Mouse (Mus musculus) CH12.LX (cell line): Measurements from ENCODE around the gene Dhx32.

Experiments used
- CTCF ChIP-seq, 2 experiments: IDR thresholded peaks in 1 of 2; conservative IDR thresholded peaks in 1 of 2; 2 replicates each; pipeline ENCODE4 v1.5.1; 2011 to 2012; ENCODE audit warnings: low read depth in 2 of 2, low read length in 2 of 2, improper control_type of control experiment in 1 of 2, inconsistent platforms in 1 of 2, mild to moderate bottlenecking in 1 of 2, moderate library complexity in 1 of 2
- EP300 ChIP-seq: IDR thresholded peaks from 2 replicates; pipeline ENCODE4 v1.6.1; 2011; ENCODE audit warnings: low read length, improper control_type of control experiment
- HCFC1 ChIP-seq: IDR thresholded peaks from 2 replicates; pipeline ENCODE4 v1.6.1; 2012; ENCODE audit warnings: low read depth, mild to moderate bottlenecking, inconsistent platforms, low read length, improper control_type of control experiment
- IRF4 ChIP-seq: IDR thresholded peaks from 2 replicates; pipeline ENCODE4 v1.6.1; 2014; ENCODE audit warnings: low read depth, mild to moderate bottlenecking, inconsistent platforms, low read length, improper control_type of control experiment
- MAX ChIP-seq: IDR thresholded peaks from 2 replicates; pipeline ENCODE4 v1.6.1; 2011; ENCODE audit warnings: low read length, improper control_type of control experiment
- MEF2A ChIP-seq: IDR thresholded peaks from 2 replicates; pipeline ENCODE4 v1.6.1; 2014; ENCODE audit warnings: low read depth, mild to moderate bottlenecking, inconsistent platforms, low read length, improper control_type of control experiment, borderline replicate concordance
- NELFE ChIP-seq: IDR thresholded peaks from 2 replicates; pipeline ENCODE4 v1.6.1; 2011; ENCODE audit warnings: low read depth, low read length, improper control_type of control experiment
- POLR2A ChIP-seq: IDR thresholded peaks from 2 replicates; pipeline ENCODE4 v1.6.1; 2011; ENCODE audit warnings: low read depth, mild to moderate bottlenecking, improper control_type of control experiment, low read length
- SIN3A ChIP-seq: IDR thresholded peaks from 2 replicates; pipeline ENCODE4 v1.6.1; 2012; ENCODE audit warnings: low read length, improper control_type of control experiment, inconsistent platforms
- SMC3 ChIP-seq: IDR thresholded peaks from 2 replicates; pipeline ENCODE4 v1.6.1; 2011; ENCODE audit warnings: low read depth, low read length, improper control_type of control experiment
- TCF12 ChIP-seq: IDR thresholded peaks from 2 replicates; pipeline ENCODE4 v1.6.1; 2014; ENCODE audit warnings: low read depth, mild to moderate bottlenecking, inconsistent platforms, low read length, improper control_type of control experiment
- ZC3H11A ChIP-seq: IDR thresholded peaks from 2 replicates; pipeline ENCODE4 v1.6.1; 2012; ENCODE audit warnings: low read depth, mild to moderate bottlenecking, inconsistent platforms, low read length, improper control_type of control experiment
- ZNF384 ChIP-seq: IDR thresholded peaks from 2 replicates; pipeline ENCODE4 v1.6.1; 2012; ENCODE audit warnings: low read depth, low read length, improper control_type of control experiment, inconsistent platforms

DNA sequence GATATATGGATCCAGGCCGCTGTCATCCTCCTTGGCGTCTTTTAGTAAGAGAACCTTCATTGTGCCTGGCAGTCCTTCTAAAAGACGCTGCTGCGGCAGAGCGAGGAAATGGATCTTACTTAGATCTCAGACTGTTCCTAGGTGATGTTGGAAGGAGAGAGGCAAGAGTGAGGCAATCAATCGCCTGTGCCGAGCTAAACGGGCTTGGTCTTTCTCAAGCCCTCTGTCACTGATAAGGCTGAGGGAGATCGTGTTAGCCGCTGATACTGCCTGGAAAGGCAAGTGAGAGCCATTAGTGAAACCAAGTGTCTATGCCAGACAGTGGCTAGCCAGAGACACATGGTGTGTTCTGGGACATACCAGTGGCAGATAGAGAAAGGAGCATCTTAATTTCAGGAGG, 80.2 kb downstream of the Dhx32 start:
- no peak for TF ChIP-seq EP300
- no peak for TF ChIP-seq CTCF (conservative IDR thresholded peaks at IDR 0.05 in 1 of 2, IDR thresholded peaks at IDR 0.05 in 1 of 2; ENCODE audit: low read depth in 2 of 2, low read length in 2 of 2)
- no peak for TF ChIP-seq POLR2A
- no peak for TF ChIP-seq NELFE
- TF ChIP-seq IRF4: no peak
- TF ChIP-seq SIN3A: no peak
- TF ChIP-seq ZNF384: no peak
- TF ChIP-seq TCF12: no peak
- no peak for TF ChIP-seq SMC3
- no peak for TF ChIP-seq ZC3H11A
- no peak for TF ChIP-seq MAX
- no peak for TF ChIP-seq MEF2A
- no peak for TF ChIP-seq HCFC1
